20 mouse cellular contexts compared by ENCODE assay signal in the genomic region with DNA sequence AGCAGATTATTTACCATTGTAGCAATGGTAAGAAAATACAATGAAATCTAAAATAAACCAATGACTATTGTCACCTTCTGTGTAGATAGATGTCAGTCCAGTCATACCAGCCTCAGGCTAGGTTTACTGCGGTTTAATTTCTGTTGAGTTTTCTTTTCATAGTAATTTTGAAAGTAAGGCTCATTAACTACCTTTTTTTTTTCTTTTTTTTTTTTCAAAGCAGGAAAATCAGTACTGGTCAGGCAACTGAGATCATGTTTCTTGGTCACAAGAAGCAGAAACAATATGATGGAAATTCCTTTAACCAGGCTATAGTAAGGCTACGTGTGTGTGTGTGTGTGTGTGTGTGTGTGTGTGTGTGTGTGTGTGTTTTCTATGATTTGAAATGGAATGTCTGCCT.
"Had no signal": no experiment of that assay in that cellular context is flagged by ENCODE, and none has a peak within 500 bp of the region (broad histone marks: within the 10 kb centered on the region; RNA-seq: fewer than 3 reads in every experiment).

No protein-coding gene starts in this region.

- H3K4me1 ChIP-seq: liver, embryonic 15.5 days; lung, embryonic 15.5 days; midbrain, embryonic 10.5 days; midbrain, embryonic 12.5 days; neural tube, embryonic 13.5 days; neural tube, embryonic 15.5 days; stomach, embryonic 15.5 days had no signal

- H3K4me3 ChIP-seq: liver, embryonic 15.5 days; lung, embryonic 15.5 days; midbrain, embryonic 10.5 days; midbrain, embryonic 12.5 days; myocyte; neural tube, embryonic 13.5 days; neural tube, embryonic 15.5 days; stomach, embryonic 15.5 days had no signal

- DNase-seq: liver, postnatal 0 days; lung, adult 2 months; lung, postnatal 4 days; midbrain, embryonic 14.5 days; retina, postnatal 1 day; right cerebral cortex, adult 18-20 months; right cerebral cortex, postnatal 25 days; right cerebral cortex, postnatal 4 days; spleen, adult 18-20 months; thymus, adult 2 months; thymus, postnatal 25 days had no signal

- H3K9me3 ChIP-seq: liver, embryonic 15.5 days; lung, embryonic 15.5 days; midbrain, embryonic 10.5 days; midbrain, embryonic 12.5 days; neural tube, embryonic 13.5 days; neural tube, embryonic 15.5 days; stomach, embryonic 15.5 days had no signal

- H3K36me3 ChIP-seq: liver, embryonic 15.5 days; lung, embryonic 15.5 days; midbrain, embryonic 10.5 days; midbrain, embryonic 12.5 days; neural tube, embryonic 13.5 days; neural tube, embryonic 15.5 days; stomach, embryonic 15.5 days had no signal

- H3K27me3 ChIP-seq: liver, embryonic 15.5 days; lung, embryonic 15.5 days; midbrain, embryonic 12.5 days; neural tube, embryonic 13.5 days; neural tube, embryonic 15.5 days; stomach, embryonic 15.5 days had no signal

- H3K27ac ChIP-seq: liver, embryonic 15.5 days; lung, embryonic 15.5 days; midbrain, embryonic 10.5 days; midbrain, embryonic 12.5 days; neural tube, embryonic 13.5 days; neural tube, embryonic 15.5 days; stomach, embryonic 15.5 days; stomach, postnatal 0 days had no signal
